Mouse (Mus musculus): Measurements from ENCODE around the gene Paox. TPM values are rescaled to one million over a fixed set of nuclear protein-coding genes. Genes with fewer than 3 reads are reported as not detected.

The Paox gene
- polyA plus RNA-seq, 1 experiment from 2014 or later, result 21.7 TPM

GRCm38 (mm10) chr7:140101993-140102860 lies 13.4 kb upstream of the Paox start, which contains the start of gene Fuom:
Gene Fuom (minus strand): TSS chr7:140102441.
- Histone ChIP-seq H3K27ac (replicated peaks; ENCODE audit: low read depth, low read length) (no peak within 1 kb of the TSS), H3K27me3 (ENCODE audit: control insufficient read depth, insufficient read depth, low read length) (no peaks in the 10 kb centered on the region), H3K4me2 (ENCODE audit: low read depth, low read length) (peak within 1 kb of the TSS; percentile 78), H3K36me3 (replicated peaks; ENCODE audit: control insufficient read depth, insufficient read depth, low read depth, low read length) (no peaks in the 10 kb centered on the region), H3K9ac (replicated peaks; ENCODE audit: low read length) (peak within 1 kb of the TSS; percentile 64), H3K4me1 (ENCODE audit: control insufficient read depth, insufficient read depth, low read length) (no peaks in the 10 kb centered on the region), H3K9me3 (replicated peaks; ENCODE audit: control insufficient read depth, low read length) (no peaks in the 10 kb centered on the region), H3K4me3 (ENCODE audit: low read depth, low read length) (peak within 1 kb of the TSS; percentile 36)
- peak; percentile 85 for ATAC-seq (replicated peaks; ENCODE audit: insufficient number of reproducible peaks, low FRiP score, low TSS enrichment, low read depth)
- peak; percentile 82 for DNase-seq (ENCODE audit: low spot score)
- 2% methylated on average over 30 of the region's 30 CpGs for WGBS

- 62% methylated on average over 4 of the region's 4 CpGs for WGBS
- ATAC-seq (replicated peaks; ENCODE audit: insufficient number of reproducible peaks, low FRiP score, low TSS enrichment, low read depth) (no peak), DNase-seq (ENCODE audit: low spot score) (no peak)
- Histone ChIP-seq H3K4me3 (ENCODE audit: low read depth, low read length) (no peak overlapping the region), H3K36me3 (replicated peaks; ENCODE audit: control insufficient read depth, insufficient read depth, low read depth, low read length) (no peaks in the 10 kb centered on the region; the same call in 1 of the 2 replicates), H3K27ac (replicated peaks; ENCODE audit: low read depth, low read length) (no peak overlapping the region), H3K4me1 (ENCODE audit: control insufficient read depth, insufficient read depth, low read length) (no peaks in the 10 kb centered on the region), H3K4me2 (ENCODE audit: low read depth, low read length) (no peak overlapping the region), H3K9me3 (replicated peaks; ENCODE audit: control insufficient read depth, low read length) (no peaks in the 10 kb centered on the region), H3K27me3 (ENCODE audit: control insufficient read depth, insufficient read depth, low read length) (no peaks in the 10 kb centered on the region), H3K9ac (replicated peaks; ENCODE audit: low read length) (no peak overlapping the region)
Observed at GRCm38 (mm10) chr7:140104009-140104408, 11.6 kb upstream of the Paox start.

- Histone ChIP-seq H3K4me2 (ENCODE audit: low read depth, low read length) (no peak overlapping the region), H3K4me3 (ENCODE audit: low read depth, low read length) (no peak overlapping the region), H3K27ac (replicated peaks; ENCODE audit: low read depth, low read length) (no peak overlapping the region), H3K4me1 (ENCODE audit: control insufficient read depth, insufficient read depth, low read length) (no peaks in the 10 kb centered on the region), H3K36me3 (replicated peaks; ENCODE audit: control insufficient read depth, insufficient read depth, low read depth, low read length) (peaks cover 10% of the 10 kb centered on the region), H3K27me3 (ENCODE audit: control insufficient read depth, insufficient read depth, low read length) (no peaks in the 10 kb centered on the region), H3K9me3 (replicated peaks; ENCODE audit: control insufficient read depth, low read length) (no peaks in the 10 kb centered on the region), H3K9ac (replicated peaks; ENCODE audit: low read length) (no peak overlapping the region)
- ATAC-seq (replicated peaks; ENCODE audit: insufficient number of reproducible peaks, low FRiP score, low TSS enrichment, low read depth), result no peak
- no peak for DNase-seq (ENCODE audit: low spot score)
- WGBS, result 70% methylated on average over 3 of the region's 3 CpGs
Observed at GRCm38 (mm10) chr7:140111943-140112342, 3.7 kb upstream of the Paox start.

- H3K4me1 ChIP-seq (ENCODE audit: control insufficient read depth, insufficient read depth, low read length), result no peaks in the 10 kb centered on the region
- no peaks in the 10 kb centered on the region for H3K36me3 ChIP-seq (replicated peaks; ENCODE audit: control insufficient read depth, insufficient read depth, low read depth, low read length)
- H3K9ac ChIP-seq (replicated peaks; ENCODE audit: low read length), result peak within 1 kb of the TSS; percentile 74
- H3K9me3 ChIP-seq (replicated peaks; ENCODE audit: control insufficient read depth, low read length), result no peaks in the 10 kb centered on the region
- WGBS, result 4% methylated on average over 28 of the region's 28 CpGs
- peak within 1 kb of the TSS; percentile 67 for H3K4me2 ChIP-seq (ENCODE audit: low read depth, low read length)
- no peaks in the 10 kb centered on the region for H3K27me3 ChIP-seq (ENCODE audit: control insufficient read depth, insufficient read depth, low read length)
- peak; percentile 89 for DNase-seq (ENCODE audit: low spot score)
- peak; percentile 94 for ATAC-seq (replicated peaks; ENCODE audit: insufficient number of reproducible peaks, low FRiP score, low TSS enrichment, low read depth)
- peak within 1 kb of the TSS; percentile 36 for H3K27ac ChIP-seq (replicated peaks; ENCODE audit: low read depth, low read length)
- H3K4me3 ChIP-seq (ENCODE audit: low read depth, low read length), result peak within 1 kb of the TSS; percentile 57
Observed at GRCm38 (mm10) chr7:140116329-140117054, 893 bp downstream of the Paox start, which contains the start of gene Echs1. Gene Echs1 (minus strand): TSS chr7:140116476.

- WGBS, result 85% methylated on average over 2 of the region's 2 CpGs
- no peak for ATAC-seq (replicated peaks; ENCODE audit: insufficient number of reproducible peaks, low FRiP score, low TSS enrichment, low read depth)
Observed at GRCm38 (mm10) chr7:140120484-140120883, 4.9 kb downstream of the Paox start.

GRCm38 (mm10) chr7:140121338-140121910 lies 5.8 kb downstream of the Paox start:
- H3K9ac ChIP-seq (replicated peaks; ENCODE audit: low read length), result no peak overlapping the region
- no peak for DNase-seq (ENCODE audit: low spot score)
- H3K27me3 ChIP-seq (ENCODE audit: control insufficient read depth, insufficient read depth, low read length), result no peaks in the 10 kb centered on the region
- WGBS, result 70% methylated on average over 13 of the region's 13 CpGs
- no peak overlapping the region for H3K27ac ChIP-seq (replicated peaks; ENCODE audit: low read depth, low read length)
- H3K36me3 ChIP-seq (replicated peaks; ENCODE audit: control insufficient read depth, insufficient read depth, low read depth, low read length), result no peaks in the 10 kb centered on the region
- no peaks in the 10 kb centered on the region for H3K9me3 ChIP-seq (replicated peaks; ENCODE audit: control insufficient read depth, low read length)
- no peak overlapping the region for H3K4me2 ChIP-seq (ENCODE audit: low read depth, low read length)
- no peak overlapping the region for H3K4me3 ChIP-seq (ENCODE audit: low read depth, low read length)
- no peaks in the 10 kb centered on the region for H3K4me1 ChIP-seq (ENCODE audit: control insufficient read depth, insufficient read depth, low read length)
- no peak for ATAC-seq (replicated peaks; ENCODE audit: insufficient number of reproducible peaks, low FRiP score, low TSS enrichment, low read depth)

More at GRCm38 (mm10) chr7:140120484-140120883, 4.9 kb downstream of the Paox start:
- Histone ChIP-seq H3K27me3 (ENCODE audit: control insufficient read depth, insufficient read depth, low read length) (no peaks in the 10 kb centered on the region), H3K27ac (replicated peaks; ENCODE audit: low read depth, low read length) (no peak overlapping the region), H3K4me1 (ENCODE audit: control insufficient read depth, insufficient read depth, low read length) (no peaks in the 10 kb centered on the region), H3K9ac (replicated peaks; ENCODE audit: low read length) (no peak overlapping the region), H3K4me2 (ENCODE audit: low read depth, low read length) (no peak overlapping the region), H3K9me3 (replicated peaks; ENCODE audit: control insufficient read depth, low read length) (no peaks in the 10 kb centered on the region), H3K4me3 (ENCODE audit: low read depth, low read length) (no peak overlapping the region), H3K36me3 (replicated peaks; ENCODE audit: control insufficient read depth, insufficient read depth, low read depth, low read length) (no peaks in the 10 kb centered on the region)
- no peak for DNase-seq (ENCODE audit: low spot score)

GRCm38 (mm10) chr7:140122765-140123164 lies 7.2 kb downstream of the Paox start:
- WGBS, result 40% methylated on average over 4 of the region's 4 CpGs
- Histone ChIP-seq H3K9me3 (replicated peaks; ENCODE audit: control insufficient read depth, low read length) (no peaks in the 10 kb centered on the region), H3K4me3 (ENCODE audit: low read depth, low read length) (no peak overlapping the region), H3K9ac (replicated peaks; ENCODE audit: low read length) (no peak overlapping the region), H3K27ac (replicated peaks; ENCODE audit: low read depth, low read length) (no peak overlapping the region), H3K27me3 (ENCODE audit: control insufficient read depth, insufficient read depth, low read length) (no peaks in the 10 kb centered on the region), H3K36me3 (replicated peaks; ENCODE audit: control insufficient read depth, insufficient read depth, low read depth, low read length) (no peaks in the 10 kb centered on the region), H3K4me1 (ENCODE audit: control insufficient read depth, insufficient read depth, low read length) (no peaks in the 10 kb centered on the region), H3K4me2 (ENCODE audit: low read depth, low read length) (no peak overlapping the region)
- DNase-seq (ENCODE audit: low spot score), result no peak
- no peak for ATAC-seq (replicated peaks; ENCODE audit: insufficient number of reproducible peaks, low FRiP score, low TSS enrichment, low read depth)

All from embryonic facial prominence, embryonic 11.5 days (tissue).